Mouse (Mus musculus) cerebellum, adult 18-20 months (tissue): Measurements from ENCODE around the gene Gm11239.
"Not testable (repeated sequence)": the region's sequence is repeated elsewhere in the genome, so short reads cannot be mapped to it uniquely, and the experiment has no call there.

Experiments used
- DNase-seq, 2 experiments: peaks; one replicate each; pipeline ENCODE4 v3.0.0; 2021

Gm11239 gene

DNA sequence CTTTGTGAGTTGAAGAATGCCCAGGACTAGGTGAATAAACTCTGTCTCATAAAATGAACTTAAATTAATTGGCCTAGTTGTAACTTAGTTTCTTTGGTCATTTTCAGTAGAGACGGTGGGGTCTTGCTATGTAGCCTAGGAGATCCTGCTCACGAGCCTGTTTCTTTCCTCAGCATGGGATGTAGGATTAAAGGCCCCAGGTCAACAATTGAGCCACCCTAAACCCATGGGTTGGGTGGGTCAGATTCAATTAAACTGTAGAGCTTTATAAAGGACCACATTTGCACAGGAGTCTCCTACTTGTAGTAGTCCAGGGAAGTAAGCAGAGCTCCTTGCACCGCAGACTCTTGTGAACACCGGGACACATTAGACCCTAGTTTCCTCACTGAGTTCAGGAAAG lies at the start of gene Gm11239:
Gene Gm11239, plus strand, starts transcription at position 301 of the 400 bp plus-strand sequence.
- not testable (repeated sequence) for DNase-seq

DNA sequence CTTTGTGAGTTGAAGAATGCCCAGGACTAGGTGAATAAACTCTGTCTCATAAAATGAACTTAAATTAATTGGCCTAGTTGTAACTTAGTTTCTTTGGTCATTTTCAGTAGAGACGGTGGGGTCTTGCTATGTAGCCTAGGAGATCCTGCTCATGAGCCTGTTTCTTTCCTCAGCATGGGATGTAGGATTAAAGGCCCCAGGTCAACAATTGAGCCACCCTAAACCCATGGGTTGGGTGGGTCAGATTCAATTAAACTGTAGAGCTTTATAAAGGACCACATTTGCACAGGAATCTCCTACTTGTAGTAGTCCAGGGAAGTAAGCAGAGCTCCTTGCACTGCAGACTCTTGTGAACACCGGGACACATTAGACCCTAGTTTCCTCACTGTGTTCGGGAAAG lies 45.5 kb upstream of the Gm11239 start, which contains the start of gene Gm11237:
Gene Gm11237, plus strand, starts transcription at position 301 of the 400 bp plus-strand sequence.
- DNase-seq, result not testable (repeated sequence)

DNA sequence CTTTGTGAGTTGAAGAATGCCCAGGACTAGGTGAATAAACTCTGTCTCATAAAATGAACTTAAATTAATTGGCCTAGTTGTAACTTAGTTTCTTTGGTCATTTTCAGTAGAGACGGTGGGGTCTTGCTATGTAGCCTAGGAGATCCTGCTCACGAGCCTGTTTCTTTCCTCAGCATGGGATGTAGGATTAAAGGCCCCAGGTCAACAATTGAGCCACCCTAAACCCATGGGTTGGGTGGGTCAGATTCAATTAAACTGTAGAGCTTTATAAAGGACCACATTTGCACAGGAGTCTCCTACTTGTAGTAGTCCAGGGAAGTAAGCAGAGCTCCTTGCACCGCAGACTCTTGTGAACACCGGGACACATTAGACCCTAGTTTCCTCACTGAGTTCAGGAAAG lies 30.3 kb upstream of the Gm11239 start, which contains the start of gene Gm11236:
Gene Gm11236, plus strand, starts transcription at position 301 of the 400 bp plus-strand sequence.
- not testable (repeated sequence) for DNase-seq

DNA sequence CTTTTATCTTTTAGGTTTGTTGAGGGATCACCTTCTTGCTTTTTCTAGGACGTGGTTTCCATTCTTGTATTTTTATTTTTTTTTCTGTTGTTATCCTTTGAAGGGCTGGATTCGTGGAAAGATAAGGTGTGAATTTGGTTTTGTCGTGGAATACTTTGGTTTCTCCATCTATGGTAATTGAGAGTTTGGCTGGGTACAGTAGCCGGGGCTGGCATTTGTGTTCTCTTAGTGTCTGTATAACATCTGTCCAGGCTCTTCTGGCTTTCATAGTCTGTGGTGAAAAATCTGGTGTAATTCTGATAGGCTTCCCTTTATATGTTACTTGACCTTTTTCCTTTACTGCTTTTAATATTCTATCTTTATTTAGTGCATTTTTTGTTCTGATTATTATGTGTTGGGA lies 6.3 kb upstream of the Gm11239 start:
- DNase-seq, result not testable (repeated sequence)

DNA sequence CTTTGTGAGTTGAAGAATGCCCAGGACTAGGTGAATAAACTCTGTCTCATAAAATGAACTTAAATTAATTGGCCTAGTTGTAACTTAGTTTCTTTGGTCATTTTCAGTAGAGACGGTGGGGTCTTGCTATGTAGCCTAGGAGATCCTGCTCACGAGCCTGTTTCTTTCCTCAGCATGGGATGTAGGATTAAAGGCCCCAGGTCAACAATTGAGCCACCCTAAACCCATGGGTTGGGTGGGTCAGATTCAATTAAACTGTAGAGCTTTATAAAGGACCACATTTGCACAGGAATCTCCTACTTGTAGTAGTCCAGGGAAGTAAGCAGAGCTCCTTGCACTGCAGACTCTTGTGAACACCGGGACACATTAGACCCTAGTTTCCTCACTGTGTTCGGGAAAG lies 15.1 kb downstream of the Gm11239 start, which contains the start of gene Gm428:
Gene Gm428, plus strand, starts transcription at position 301 of the 400 bp plus-strand sequence.
- not testable (repeated sequence) for DNase-seq

DNA sequence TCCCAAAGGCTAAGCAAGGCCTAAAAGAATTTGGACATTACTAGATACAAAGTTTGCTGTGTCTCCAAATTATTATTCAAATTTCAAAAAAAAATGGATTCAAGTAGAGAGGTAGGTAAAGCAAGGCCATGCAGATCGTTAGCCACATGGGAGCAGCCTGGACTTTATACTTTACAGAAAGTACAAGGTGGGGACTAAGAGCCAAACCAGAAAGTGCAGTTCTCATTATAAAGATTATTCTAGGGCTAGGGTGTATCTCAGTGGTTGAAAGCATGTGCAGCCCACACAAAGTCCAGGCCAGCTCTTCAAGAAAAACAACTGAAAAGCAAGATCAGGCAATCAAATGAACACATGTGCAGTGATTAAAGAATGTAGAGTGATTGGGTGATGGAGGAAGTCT lies 50.6 kb downstream of the Gm11239 start:
- no peak for DNase-seq

DNA sequence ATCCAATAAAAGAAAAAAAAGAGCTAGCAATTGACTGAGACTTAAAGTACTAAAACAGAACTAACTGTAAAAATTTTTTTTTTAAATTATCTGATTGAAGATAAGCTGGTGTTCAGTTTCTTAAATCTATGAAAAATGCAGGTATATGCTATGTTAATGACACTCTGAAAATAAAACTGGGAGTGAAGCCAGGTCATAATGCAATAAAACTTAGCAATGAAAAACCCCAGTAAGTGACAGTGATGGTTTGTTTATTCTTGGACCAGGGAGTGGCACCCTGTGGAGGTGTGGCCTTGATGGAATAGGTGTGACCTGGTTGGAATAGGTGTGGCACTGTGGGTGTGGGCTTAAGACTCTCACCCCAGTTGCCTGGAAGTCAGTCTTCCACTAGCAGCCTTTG lies 51.7 kb downstream of the Gm11239 start:
- DNase-seq, result no peak
